8 mouse cellular contexts compared by ENCODE assay signal in the genomic region with DNA sequence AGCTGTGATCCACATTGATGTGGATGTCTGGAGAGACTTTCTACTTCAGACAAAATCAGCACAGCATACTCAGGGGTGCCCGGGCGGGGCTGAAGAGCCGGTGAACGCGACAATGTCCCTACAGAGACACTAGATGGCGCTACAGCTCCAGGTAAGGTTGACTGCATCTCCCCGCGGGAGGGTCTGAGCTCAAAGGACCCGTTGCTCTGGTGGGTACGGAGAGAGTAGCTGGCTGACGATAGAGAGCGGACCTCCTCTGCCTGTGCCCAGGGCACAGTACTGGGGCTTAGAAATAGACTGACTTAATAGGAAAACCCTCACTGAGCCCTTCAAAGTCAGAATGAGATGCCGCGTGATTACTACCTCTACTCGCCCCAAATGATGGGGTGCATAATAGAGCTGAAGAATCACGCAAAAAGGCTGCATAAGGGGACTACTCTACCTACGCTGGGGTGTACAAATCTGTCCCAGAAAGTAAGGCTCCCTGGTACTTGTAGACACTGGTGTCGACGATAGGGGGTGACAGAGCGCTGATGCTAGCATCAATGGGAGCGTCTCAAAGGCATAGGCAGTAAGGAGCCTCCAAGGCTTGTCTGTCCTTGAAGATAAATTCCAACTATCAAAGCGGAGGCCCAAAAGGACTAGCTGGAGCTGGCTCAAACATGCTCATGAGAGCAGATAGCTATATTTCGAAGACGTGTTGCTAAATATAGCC. TPM values are rescaled to one million over a fixed set of nuclear protein-coding genes. Genes with fewer than 3 reads are reported as not detected.
DNase-seq lines count a peak whose midpoint lies in the region; ATAC-seq and TF ChIP-seq lines count a peak whose summit lies in the region.

No protein-coding gene starts in this region.

- no peak overlapping the region for H3K9ac ChIP-seq in intestine, postnatal 0 days (ENCODE audit: low read depth, low read length)

- peak overlapping the region; percentile 17 for H3K4me2 ChIP-seq in intestine, postnatal 0 days (replicated peaks; ENCODE audit: low read depth)

- no peak overlapping the region for H3K27ac ChIP-seq in intestine, postnatal 0 days (ENCODE audit: low read depth, low read length)

- intact Hi-C loops in gastrocnemius, postnatal 36 days (cut with DNase I) = no loop called here
- intact Hi-C loops in left cerebral cortex, postnatal 14 days (cut with DNase I) = loop anchor here (1.0 to 10.0 kb wide), 3 partner anchors 209 to 346 kb away; no protein-coding TSS in a partner anchor

- H3K27me3 ChIP-seq in intestine, postnatal 0 days (replicated peaks; ENCODE audit: control insufficient read depth, insufficient read depth, low read length) = 0 out of 2 replicates have a peak, but pooled peaks cover 4% of the 10 kb centered on the region

- peak; percentile 36 to 55 for DNase-seq in urinary bladder, adult 18-20 months (ENCODE audit: low spot score in 2 of 2)
- DNase-seq in urinary bladder, adult 2 months (ENCODE audit: low spot score) = no peak
- DNase-seq in embryo, embryonic 10.5 days (ENCODE audit: low spot score) = peak; percentile 90
- peak; percentile 24 to 36 for DNase-seq in gastrocnemius, postnatal 36 days
- DNase-seq in left cerebral cortex, postnatal 14 days (ENCODE audit: low spot score in 2 of 2) = peak; percentile 87 to 88
- DNase-seq in mesoderm, embryonic 11.5 days (ENCODE audit: low read depth, low spot score) = peak; percentile 88
- peak; percentile 77 for DNase-seq in right cerebral cortex, postnatal 4 days

- TF ChIP-seq CTCF in intestine, postnatal 0 days (IDR thresholded peaks at IDR 0.05; ENCODE audit: low read depth) = peak; percentile 77

- H3K9me3 ChIP-seq in intestine, postnatal 0 days (ENCODE audit: control insufficient read depth) = no peaks in the 10 kb centered on the region

- no peak overlapping the region for H3K4me3 ChIP-seq in intestine, postnatal 0 days (ENCODE audit: low read depth, low read length)

- H3K4me1 ChIP-seq in intestine, postnatal 0 days (replicated peaks; ENCODE audit: control insufficient read depth, insufficient read depth, low read length) = no peaks in the 10 kb centered on the region

- 0 out of 2 replicates have a peak, but pooled peaks have one; percentile 38 for ATAC-seq in intestine, postnatal 0 days

- 9% methylated on average over 24 of the region's 24 CpGs for WGBS in intestine, postnatal 0 days

- no peaks in the 10 kb centered on the region for H3K36me3 ChIP-seq in intestine, postnatal 0 days (ENCODE audit: control insufficient read depth, insufficient read depth)

RNA-seq across cellular contexts. Expression of a gene that starts 17.2 kb away (rescaled TPM):
- 3.3 and 4.7 TPM in 2 replicates for polyA plus RNA-seq in urinary bladder, adult 2 months (2012; rRNA removed)
- total RNA-seq in gastrocnemius, postnatal 36 days (2021) = under 1 TPM; 0.23 to 0.74 TPM
- 0.83 and 1.1 TPM in 2 replicates for polyA plus RNA-seq in intestine, postnatal 0 days (2015; fragmentation: Nextera tagmentation; extraction: Ambion mirVana)
- 100 to 1,000 TPM; 179 to 195 TPM for total RNA-seq in left cerebral cortex, postnatal 14 days (2021)

Comparison
In these comparisons a context has a peak if more than half of its experiments do, and no peak if none do; other contexts are left out.
1. RNA of a gene that starts 17.2 kb away (total RNA-seq): 179 to 195 TPM in left cerebral cortex, postnatal 14 days; 0.23 to 0.74 TPM in gastrocnemius, postnatal 36 days; every median in the first group is over 100 times any median in the second.